Mouse (Mus musculus): Measurements from ENCODE around the gene Kcnma1.

- TF ChIP-seq EP300 (IDR thresholded peaks at IDR 0.05) (no peak), CTCF (IDR thresholded peaks at IDR 0.05) (no peak)
These were observed 518.0 kb downstream of the Kcnma1 start for GRCm38 (mm10) chr14:23496236-23496740.

Data from lung, postnatal 0 days (tissue).